Mouse (Mus musculus): ENCODE measurements at regions not wholly inside any gene's neighbourhood (a gene's known extent, or its start where the extent isn't known, plus 50 kb on each side); places are given as distances from the start of the nearest gene placed in this dataset.

GRCm38 (mm10) chr15:8896856-8897255, 70.9 kb upstream of the Ranbp3l start:
- H3K9ac ChIP-seq (ENCODE audit: insufficient read depth, low read depth): no peak overlapping the region
- TF ChIP-seq SIN3A (IDR thresholded peaks at IDR 0.05; ENCODE audit: low read length): no peak
- TF ChIP-seq ZC3H11A (IDR thresholded peaks at IDR 0.05; ENCODE audit: low read depth, low read length): no peak
- no peak for TF ChIP-seq MYC (IDR thresholded peaks at IDR 0.05; ENCODE audit: low read depth, low read length)
- no peak for TF ChIP-seq NELFE (IDR thresholded peaks at IDR 0.05; ENCODE audit: low read depth, low read length)
- no peak for TF ChIP-seq JUN (IDR thresholded peaks at IDR 0.05; ENCODE audit: insufficient read depth, low read depth, low read length)
- TF ChIP-seq CHD1 (IDR thresholded peaks at IDR 0.05; ENCODE audit: low read depth, low read length): no peak
- no peak for TF ChIP-seq TCF12 (IDR thresholded peaks at IDR 0.05; ENCODE audit: low read depth, low read length)
- TF ChIP-seq MEF2A (IDR thresholded peaks at IDR 0.05; ENCODE audit: borderline replicate concordance, low read depth, low read length): no peak
- no peak for TF ChIP-seq POLR2AphosphoS2 (IDR thresholded peaks at IDR 0.05; ENCODE audit: low read depth, low read length)
- no peak for TF ChIP-seq SMC3 (IDR thresholded peaks at IDR 0.05; ENCODE audit: low read depth, low read length)
- DNase-seq (ENCODE audit: extremely low read depth): no peak
- no peaks in the 10 kb centered on the region for H3K9me3 ChIP-seq (replicated peaks; ENCODE audit: low read length)
- in situ Hi-C loops (cut with MboI; ENCODE audit: low pct_ligation_motif_present, low pct_unique_long_range_greater_than_20kb, low sequenced_read_pairs) (loop anchor here (10.0 kb wide), 1 partner anchor 262 kb away; no protein-coding TSS in a partner anchor), dilution Hi-C loops (cut with MboI; ENCODE audit: extremely low pct_ligation_motif_present, extremely low pct_unique_long_range_greater_than_20kb, low sequenced_read_pairs) (no loop called here)
- H3K36me3 ChIP-seq (replicated peaks in 1 of 2; ENCODE audit: control insufficient read depth in 1 of 2, insufficient read depth in 1 of 2, low read length in 1 of 2): no peaks in the 10 kb centered on the region
- peak overlapping the region; percentile 44; the same call in 1 of the 2 replicates for H3K4me2 ChIP-seq (ENCODE audit: insufficient read depth, low read depth, poor library complexity, severe bottlenecking)
- H3K27ac ChIP-seq (ENCODE audit: insufficient read depth, low read depth): no peak overlapping the region
- H3K79me2 ChIP-seq (replicated peaks; ENCODE audit: control insufficient read depth, extremely low read depth, insufficient read depth, poor library complexity, severe bottlenecking): no peaks in the 10 kb centered on the region
- no peaks in the 10 kb centered on the region for H3K27me3 ChIP-seq (replicated peaks)
- H3K4me3 ChIP-seq (replicated peaks in 1 of 3; ENCODE audit: low read depth in 2 of 3, low read length in 2 of 3, poor library complexity in 1 of 3): no peak overlapping the region
- H3K4me1 ChIP-seq (ENCODE audit: control insufficient read depth in 1 of 2, insufficient read depth in 2 of 2): no peaks in the 10 kb centered on the region

- no peak for DNase-seq (ENCODE audit: extremely low read depth)
- TF ChIP-seq E2F4 (IDR thresholded peaks at IDR 0.05; ENCODE audit: insufficient replicate concordance, low read depth, low read length) (no peak), SMC3 (IDR thresholded peaks at IDR 0.05; ENCODE audit: low read depth, low read length) (no peak), USF2 (conservative IDR thresholded peaks at IDR 0.05; ENCODE audit: low read depth, low read length) (no peak), MAZ (IDR thresholded peaks at IDR 0.05; ENCODE audit: low read depth, low read length) (no peak), GABPA (IDR thresholded peaks at IDR 0.05; ENCODE audit: insufficient replicate concordance, low read depth, low read length) (no peak), JUND (conservative IDR thresholded peaks at IDR 0.05; ENCODE audit: low read depth, low read length) (no peak), ELF1 (IDR thresholded peaks at IDR 0.05; ENCODE audit: low read depth, low read length) (no peak), CHD1 (IDR thresholded peaks at IDR 0.05; ENCODE audit: low read depth, low read length) (no peak), RAD21 (IDR thresholded peaks at IDR 0.05; ENCODE audit: low read depth, low read length) (no peak), POLR2A (IDR thresholded peaks at IDR 0.05; ENCODE audit: low read depth, low read length) (no peak), MYC (IDR thresholded peaks at IDR 0.05; ENCODE audit: low read depth, low read length) (no peak), TCF12 (IDR thresholded peaks at IDR 0.05; ENCODE audit: low read depth, low read length) (no peak), KAT2A (IDR thresholded peaks at IDR 0.05; ENCODE audit: insufficient replicate concordance, low read length) (no peak)
Measured at GRCm38 (mm10) chr15:8896391-8896790, 71.4 kb upstream of the Ranbp3l start.

More at GRCm38 (mm10) chr15:8896391-8896790, 71.4 kb upstream of the Ranbp3l start:
- Histone ChIP-seq H3K79me2 (replicated peaks; ENCODE audit: control insufficient read depth, extremely low read depth, insufficient read depth, poor library complexity, severe bottlenecking) (no peaks in the 10 kb centered on the region), H3K9ac (ENCODE audit: insufficient read depth, low read depth) (no peak overlapping the region), H3K36me3 (replicated peaks in 1 of 2; ENCODE audit: control insufficient read depth in 1 of 2, insufficient read depth in 1 of 2, low read length in 1 of 2) (no peaks in the 10 kb centered on the region), H3K4me2 (ENCODE audit: insufficient read depth, low read depth, poor library complexity, severe bottlenecking) (no peak overlapping the region), H3K27ac (ENCODE audit: insufficient read depth, low read depth) (no peak overlapping the region), H3K4me1 (ENCODE audit: control insufficient read depth in 1 of 2, insufficient read depth in 2 of 2) (no peaks in the 10 kb centered on the region), H3K27me3 (replicated peaks) (no peaks in the 10 kb centered on the region), H3K4me3 (replicated peaks in 1 of 3; ENCODE audit: low read depth in 2 of 3, low read length in 2 of 3, poor library complexity in 1 of 3) (no peak overlapping the region), H3K9me3 (replicated peaks; ENCODE audit: low read length) (no peaks in the 10 kb centered on the region)
- dilution Hi-C loops (cut with MboI; ENCODE audit: extremely low pct_ligation_motif_present, extremely low pct_unique_long_range_greater_than_20kb, low sequenced_read_pairs): no loop called here
- in situ Hi-C loops (cut with MboI; ENCODE audit: low pct_ligation_motif_present, low pct_unique_long_range_greater_than_20kb, low sequenced_read_pairs): loop anchor here (10.0 kb wide), 1 partner anchor 262 kb away; no protein-coding TSS in a partner anchor
